Mouse (Mus musculus): ENCODE results near the gene Ddx56. TPM values are rescaled to one million over a fixed set of nuclear protein-coding genes. Genes with fewer than 3 reads are reported as not detected.

The Ddx56 gene
- 80.7 and 112 TPM in 2 replicates for polyA plus RNA-seq (2014; fragmentation: Nextera tagmentation; extraction: Ambion mirVana)

DNA sequence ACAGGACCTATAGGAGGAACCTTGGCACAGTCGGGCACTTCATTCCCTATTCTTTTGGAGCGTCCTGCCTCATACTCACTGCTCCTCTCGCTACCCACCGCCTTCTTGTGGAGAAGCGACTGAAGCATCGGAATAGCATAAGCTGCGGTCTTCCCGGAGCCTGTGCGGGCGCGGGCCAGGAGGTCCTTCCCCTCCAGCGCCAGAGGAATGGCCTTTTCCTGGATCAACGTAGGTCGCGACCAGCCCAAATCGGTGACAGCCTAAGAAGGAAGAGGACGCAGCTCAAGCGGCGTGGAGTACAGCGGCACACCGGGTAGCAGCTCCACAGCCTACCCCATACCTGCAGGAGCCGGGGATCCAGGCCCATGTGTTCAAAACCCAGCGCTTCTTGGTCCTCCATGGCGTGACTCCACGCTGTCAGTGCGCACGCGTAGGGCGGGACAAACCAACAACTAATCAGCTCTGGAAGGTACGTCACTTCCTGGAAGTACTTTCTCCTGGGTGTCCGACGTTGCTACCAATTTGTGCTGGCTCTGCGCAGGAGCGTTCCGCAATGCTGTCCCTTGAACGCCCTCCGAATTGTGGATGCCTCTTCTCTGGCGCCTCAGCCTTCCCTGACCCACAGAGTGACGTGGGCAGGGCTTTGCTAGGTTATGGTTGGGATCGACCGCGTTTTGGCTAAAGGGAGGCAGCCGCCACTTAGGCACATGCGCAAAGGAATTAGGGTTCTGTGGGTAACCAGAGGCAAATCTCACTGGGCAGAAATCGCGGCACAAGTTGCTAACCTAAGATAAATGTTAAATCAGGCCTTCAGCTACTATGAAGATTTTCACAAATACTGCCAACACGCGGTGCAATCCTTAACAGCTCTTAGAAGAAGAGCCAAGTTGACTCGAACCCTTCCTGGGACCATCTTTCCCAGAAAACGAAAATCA lies at the start of gene Ddx56:
TSS of gene Ddx56 (minus strand) at position 453 of the 935 bp plus-strand sequence.
- Histone ChIP-seq H3K36me3 (ENCODE audit: control insufficient read depth, insufficient read depth, low read length) (peaks cover 59% of the 10 kb centered on the region), H3K9me3 (ENCODE audit: control insufficient read depth, low read length) (no peaks in the 10 kb centered on the region), H3K4me2 (replicated peaks; ENCODE audit: low read depth, low read length) (peak within 1 kb of the TSS; percentile 90), H3K27ac (ENCODE audit: low read depth, low read length) (peak within 1 kb of the TSS; percentile 87), H3K9ac (ENCODE audit: low read depth, low read length) (peak within 1 kb of the TSS; percentile 86), H3K4me1 (ENCODE audit: control insufficient read depth, insufficient read depth, low read length) (peaks cover 8% of the 10 kb centered on the region), H3K27me3 (ENCODE audit: control insufficient read depth, insufficient read depth, low read length) (no peaks in the 10 kb centered on the region), H3K4me3 (ENCODE audit: low read length) (peak within 1 kb of the TSS; percentile 81)
- WGBS: 3% methylated on average over 50 of the region's 50 CpGs
- peak; percentile 98 for ATAC-seq (ENCODE audit: low FRiP score, low TSS enrichment)

DNA sequence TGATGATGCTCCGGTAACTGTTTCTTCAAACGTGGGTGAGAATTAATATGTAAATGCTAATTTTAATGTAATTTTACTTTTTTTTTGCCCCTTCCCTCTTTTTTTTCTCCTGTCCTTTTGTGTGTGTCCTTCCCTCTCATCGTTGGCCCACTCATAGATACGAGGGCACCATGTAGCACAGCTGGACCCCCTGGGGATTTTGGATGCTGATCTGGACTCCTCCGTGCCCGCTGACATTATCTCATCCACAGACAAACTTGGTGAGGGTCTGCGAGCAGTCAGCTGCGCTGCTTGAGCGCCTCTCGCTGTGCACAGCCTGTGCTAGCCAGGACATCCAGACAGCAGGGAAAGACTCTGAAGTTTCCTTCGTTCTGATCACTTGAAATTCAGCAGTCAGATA lies 49.2 kb upstream of the Ddx56 start:
- ATAC-seq (ENCODE audit: low FRiP score, low TSS enrichment): no peak
- 89% methylated on average over 11 of the region's 11 CpGs for WGBS
- Histone ChIP-seq H3K4me3 (ENCODE audit: low read length) (no peak overlapping the region), H3K9ac (ENCODE audit: low read depth, low read length) (no peak overlapping the region), H3K27me3 (ENCODE audit: control insufficient read depth, insufficient read depth, low read length) (no peaks in the 10 kb centered on the region), H3K4me1 (ENCODE audit: control insufficient read depth, insufficient read depth, low read length) (no peaks in the 10 kb centered on the region), H3K36me3 (ENCODE audit: control insufficient read depth, insufficient read depth, low read length) (peaks cover 58% of the 10 kb centered on the region), H3K9me3 (ENCODE audit: control insufficient read depth, low read length) (0 out of 2 replicates have a peak, but pooled peaks cover 1% of the 10 kb centered on the region), H3K27ac (ENCODE audit: low read depth, low read length) (no peak overlapping the region), H3K4me2 (replicated peaks; ENCODE audit: low read depth, low read length) (no peak overlapping the region)

DNA sequence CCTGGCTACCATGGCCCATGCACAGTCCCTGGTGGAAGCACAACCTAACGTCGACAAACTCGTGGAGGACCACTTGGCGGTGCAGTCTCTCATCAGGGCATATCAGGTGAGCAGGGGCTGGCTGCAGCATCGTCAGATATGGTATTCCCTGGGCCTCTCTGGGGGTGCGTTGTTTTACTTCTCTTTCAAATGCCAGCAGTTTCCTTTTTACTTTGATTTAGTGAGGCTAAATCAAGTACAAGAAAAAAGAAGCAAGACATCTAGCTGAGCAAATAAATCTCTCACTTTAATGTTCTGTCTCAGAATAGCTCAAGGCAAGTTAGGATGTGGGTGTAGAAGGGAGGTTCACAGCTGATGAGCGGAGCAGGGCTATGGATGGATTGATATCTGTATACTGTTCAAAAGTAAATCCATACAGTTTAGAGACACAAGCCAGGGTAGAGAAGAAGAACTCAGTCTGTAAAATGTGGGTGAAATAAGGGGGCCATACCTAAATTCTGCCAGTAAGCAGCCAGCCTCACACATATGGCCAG lies 46.4 kb upstream of the Ddx56 start:
- Histone ChIP-seq H3K27ac (ENCODE audit: low read depth, low read length) (no peak overlapping the region), H3K4me2 (replicated peaks; ENCODE audit: low read depth, low read length) (no peak overlapping the region), H3K9me3 (ENCODE audit: control insufficient read depth, low read length) (0 out of 2 replicates have a peak, but pooled peaks cover 2% of the 10 kb centered on the region), H3K9ac (ENCODE audit: low read depth, low read length) (no peak overlapping the region), H3K4me1 (ENCODE audit: control insufficient read depth, insufficient read depth, low read length) (no peaks in the 10 kb centered on the region), H3K27me3 (ENCODE audit: control insufficient read depth, insufficient read depth, low read length) (no peaks in the 10 kb centered on the region), H3K4me3 (ENCODE audit: low read length) (no peak overlapping the region), H3K36me3 (ENCODE audit: control insufficient read depth, insufficient read depth, low read length) (peaks cover 54% of the 10 kb centered on the region)
- no peak for ATAC-seq (ENCODE audit: low FRiP score, low TSS enrichment)
- 43% methylated on average over 7 of the region's 7 CpGs for WGBS

- WGBS: 87% methylated on average over 4 of the region's 4 CpGs
- no peak for ATAC-seq (ENCODE audit: low FRiP score, low TSS enrichment)
- no peak overlapping the region for H3K9ac ChIP-seq (ENCODE audit: low read depth, low read length)
- 0 out of 2 replicates have a peak, but pooled peaks cover 2% of the 10 kb centered on the region for H3K9me3 ChIP-seq (ENCODE audit: control insufficient read depth, low read length)
- H3K27ac ChIP-seq (ENCODE audit: low read depth, low read length): no peak overlapping the region
- H3K4me1 ChIP-seq (ENCODE audit: control insufficient read depth, insufficient read depth, low read length): no peaks in the 10 kb centered on the region
- H3K4me3 ChIP-seq (ENCODE audit: low read length): no peak overlapping the region
- H3K36me3 ChIP-seq (ENCODE audit: control insufficient read depth, insufficient read depth, low read length): peaks cover 46% of the 10 kb centered on the region
- no peak overlapping the region for H3K4me2 ChIP-seq (replicated peaks; ENCODE audit: low read depth, low read length)
- H3K27me3 ChIP-seq (ENCODE audit: control insufficient read depth, insufficient read depth, low read length): no peaks in the 10 kb centered on the region
Measured at GRCm38 (mm10) chr11:6308181-6308580, 40.6 kb upstream of the Ddx56 start.

DNA sequence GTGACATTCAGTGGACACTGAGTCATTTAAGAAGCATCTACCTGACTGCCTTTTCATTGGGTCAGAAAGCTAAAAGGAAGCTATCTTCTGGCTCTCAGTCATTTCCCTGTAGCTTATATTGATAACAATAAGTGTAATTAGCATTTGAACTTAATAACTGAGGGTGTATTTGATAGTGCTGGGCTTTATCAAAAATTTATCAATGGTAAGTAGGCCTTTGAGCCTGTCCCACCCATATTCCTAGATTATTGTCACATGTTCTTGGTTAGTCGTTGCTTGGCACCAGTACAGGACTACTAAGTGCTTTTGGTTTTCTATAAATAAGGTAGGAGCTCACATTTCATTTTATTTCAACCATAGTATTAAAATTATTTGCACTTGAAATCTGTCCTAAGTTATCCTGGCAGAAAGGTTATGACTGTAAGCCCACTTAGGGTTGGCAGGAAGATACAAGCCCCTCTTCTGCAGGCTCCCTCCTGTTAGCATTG lies 38.4 kb upstream of the Ddx56 start:
- no peak overlapping the region for H3K27ac ChIP-seq (ENCODE audit: low read depth, low read length)
- no peaks in the 10 kb centered on the region for H3K9me3 ChIP-seq (ENCODE audit: control insufficient read depth, low read length)
- H3K27me3 ChIP-seq (ENCODE audit: control insufficient read depth, insufficient read depth, low read length): no peaks in the 10 kb centered on the region
- no peak overlapping the region for H3K4me3 ChIP-seq (ENCODE audit: low read length)
- peaks cover 46% of the 10 kb centered on the region for H3K36me3 ChIP-seq (ENCODE audit: control insufficient read depth, insufficient read depth, low read length)
- no peak overlapping the region for H3K9ac ChIP-seq (ENCODE audit: low read depth, low read length)
- ATAC-seq (ENCODE audit: low FRiP score, low TSS enrichment): no peak
- H3K4me2 ChIP-seq (replicated peaks; ENCODE audit: low read depth, low read length): no peak overlapping the region
- H3K4me1 ChIP-seq (ENCODE audit: control insufficient read depth, insufficient read depth, low read length): no peaks in the 10 kb centered on the region
- 93% methylated on average over 1 of the region's 1 CpGs for WGBS

DNA sequence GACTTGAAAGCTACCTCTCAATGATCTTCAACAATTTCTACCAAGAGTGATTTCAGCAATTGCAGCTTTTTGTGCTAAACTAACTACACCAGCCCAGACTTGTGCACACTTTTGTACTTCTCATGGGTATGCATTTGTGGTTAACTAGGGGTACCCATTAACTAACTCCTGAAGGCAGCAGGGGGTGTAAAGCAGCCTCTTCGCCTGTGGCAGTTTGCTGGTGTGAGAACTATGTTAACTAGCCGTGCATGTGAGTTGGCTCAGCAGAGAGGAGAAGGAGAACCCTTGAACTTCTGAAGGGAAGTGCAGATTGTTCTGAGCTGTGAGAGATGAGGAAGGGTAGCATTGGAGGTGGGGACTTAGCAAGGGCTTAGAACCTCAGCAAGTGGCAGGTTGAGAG lies 35.2 kb upstream of the Ddx56 start:
- 81% methylated on average over 2 of the region's 2 CpGs for WGBS
- Histone ChIP-seq H3K4me3 (ENCODE audit: low read length) (no peak overlapping the region), H3K4me2 (replicated peaks; ENCODE audit: low read depth, low read length) (no peak overlapping the region), H3K9me3 (ENCODE audit: control insufficient read depth, low read length) (no peaks in the 10 kb centered on the region), H3K9ac (ENCODE audit: low read depth, low read length) (no peak overlapping the region), H3K36me3 (ENCODE audit: control insufficient read depth, insufficient read depth, low read length) (peaks cover 62% of the 10 kb centered on the region), H3K4me1 (ENCODE audit: control insufficient read depth, insufficient read depth, low read length) (no peaks in the 10 kb centered on the region), H3K27ac (ENCODE audit: low read depth, low read length) (no peak overlapping the region), H3K27me3 (ENCODE audit: control insufficient read depth, insufficient read depth, low read length) (no peaks in the 10 kb centered on the region)
- no peak for ATAC-seq (ENCODE audit: low FRiP score, low TSS enrichment)

- no peaks in the 10 kb centered on the region for H3K9me3 ChIP-seq (ENCODE audit: control insufficient read depth, low read length)
- H3K27ac ChIP-seq (ENCODE audit: low read depth, low read length): no peak overlapping the region
- no peak for ATAC-seq (ENCODE audit: low FRiP score, low TSS enrichment)
- H3K36me3 ChIP-seq (ENCODE audit: control insufficient read depth, insufficient read depth, low read length): peaks cover 52% of the 10 kb centered on the region
- H3K4me1 ChIP-seq (ENCODE audit: control insufficient read depth, insufficient read depth, low read length): no peaks in the 10 kb centered on the region
- no peak overlapping the region for H3K4me3 ChIP-seq (ENCODE audit: low read length)
- no peak overlapping the region for H3K9ac ChIP-seq (ENCODE audit: low read depth, low read length)
- WGBS: 85% methylated on average over 2 of the region's 2 CpGs
- no peak overlapping the region for H3K4me2 ChIP-seq (replicated peaks; ENCODE audit: low read depth, low read length)
- no peaks in the 10 kb centered on the region for H3K27me3 ChIP-seq (ENCODE audit: control insufficient read depth, insufficient read depth, low read length)
Measured at GRCm38 (mm10) chr11:6299435-6299834, 31.9 kb upstream of the Ddx56 start.

DNA sequence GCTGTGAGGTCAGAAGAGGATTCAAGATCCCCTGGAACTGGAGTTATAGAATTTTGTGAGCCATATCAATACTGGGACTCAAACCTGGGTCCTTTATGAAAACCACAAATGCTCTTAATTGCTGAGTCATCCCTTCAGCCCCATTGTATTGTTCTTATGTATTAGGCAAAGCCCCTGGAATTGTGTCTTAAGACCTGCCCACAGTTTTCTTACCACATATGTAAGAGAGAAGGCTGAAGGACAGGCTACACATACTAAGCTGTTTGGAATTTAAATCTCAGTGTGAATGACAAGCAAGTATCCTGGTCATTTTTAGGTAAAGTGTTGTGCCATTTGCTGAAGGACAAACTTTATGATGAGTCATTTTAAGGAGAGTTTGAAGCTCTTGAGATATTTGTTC lies 28.5 kb upstream of the Ddx56 start:
- no peak for ATAC-seq (ENCODE audit: low FRiP score, low TSS enrichment)
- Histone ChIP-seq H3K4me1 (ENCODE audit: control insufficient read depth, insufficient read depth, low read length) (no peaks in the 10 kb centered on the region), H3K4me3 (ENCODE audit: low read length) (no peak overlapping the region), H3K36me3 (ENCODE audit: control insufficient read depth, insufficient read depth, low read length) (peaks cover 38% of the 10 kb centered on the region), H3K27me3 (ENCODE audit: control insufficient read depth, insufficient read depth, low read length) (no peaks in the 10 kb centered on the region), H3K9ac (ENCODE audit: low read depth, low read length) (no peak overlapping the region), H3K9me3 (ENCODE audit: control insufficient read depth, low read length) (no peaks in the 10 kb centered on the region), H3K4me2 (replicated peaks; ENCODE audit: low read depth, low read length) (no peak overlapping the region), H3K27ac (ENCODE audit: low read depth, low read length) (no peak overlapping the region)

DNA sequence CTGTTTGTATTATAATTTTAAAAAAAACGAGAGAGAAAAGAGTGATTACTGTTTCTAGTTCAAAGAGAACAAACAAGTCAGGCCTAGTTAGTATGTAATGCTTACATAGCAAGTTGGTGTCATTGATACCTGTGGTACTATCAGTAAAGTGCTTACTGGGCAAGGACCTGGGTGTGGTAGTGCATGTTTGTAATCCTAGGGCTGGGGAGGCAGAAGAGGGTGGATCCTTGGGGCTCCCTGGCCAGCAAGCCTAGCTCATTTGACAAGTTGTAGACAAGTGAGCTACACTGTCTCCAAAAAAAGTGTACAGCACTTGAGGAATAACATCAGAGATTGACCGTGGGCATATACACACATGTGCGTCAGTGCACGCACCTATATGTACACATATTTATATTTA lies 27.1 kb upstream of the Ddx56 start:
- H3K4me1 ChIP-seq (ENCODE audit: control insufficient read depth, insufficient read depth, low read length): no peaks in the 10 kb centered on the region
- no peak overlapping the region for H3K4me3 ChIP-seq (ENCODE audit: low read length)
- no peak overlapping the region for H3K27ac ChIP-seq (ENCODE audit: low read depth, low read length)
- H3K4me2 ChIP-seq (replicated peaks; ENCODE audit: low read depth, low read length): no peak overlapping the region
- no peak overlapping the region for H3K9ac ChIP-seq (ENCODE audit: low read depth, low read length)
- no peaks in the 10 kb centered on the region for H3K9me3 ChIP-seq (ENCODE audit: control insufficient read depth, low read length)
- peaks cover 27% of the 10 kb centered on the region for H3K36me3 ChIP-seq (ENCODE audit: control insufficient read depth, insufficient read depth, low read length)
- H3K27me3 ChIP-seq (ENCODE audit: control insufficient read depth, insufficient read depth, low read length): no peaks in the 10 kb centered on the region
- WGBS: 92% methylated on average over 4 of the region's 4 CpGs
- ATAC-seq (ENCODE audit: low FRiP score, low TSS enrichment): no peak

All from kidney, embryonic 14.5 days (tissue).